Mouse (Mus musculus) hindbrain, embryonic 14.5 days (tissue): Measurements from ENCODE around the gene Dbndd2. TPM values are rescaled to one million over a fixed set of nuclear protein-coding genes. Genes with fewer than 3 reads are reported as not detected.

Experiments used
- ATAC-seq: fragments of 200-750 bp; cut with Nextera tagmentation; 2 replicates; pipeline ENCODE4 v1.8.0; 2017; ENCODE audit warnings: moderate number of reproducible peaks, mild to moderate bottlenecking, moderate TSS enrichment, moderate library complexity; ENCODE audit not compliant: low FRiP score
- DNase-seq: peaks from one replicate; pipeline ENCODE4 v3.0.0-alpha.2; 2015; ENCODE audit warnings: low spot score
- H3K27ac ChIP-seq: fragments of 300-500 bp; sonication (generic); 2 replicates; pipeline ENCODE4 v1.5.1; 2014; ENCODE audit warnings: mild to moderate bottlenecking, moderate library complexity
- H3K27me3 ChIP-seq: fragments of 300-500 bp; sonication (generic); 2 replicates; pipeline ENCODE4 v1.6.1; 2014; ENCODE audit warnings: mild to moderate bottlenecking, low read length, mixed read lengths; ENCODE audit not compliant: control insufficient read depth, insufficient read depth
- H3K36me3 ChIP-seq: fragments of 300-500 bp; sonication (generic); replicated peaks from 2 replicates; pipeline ENCODE4 v1.6.1; 2014; ENCODE audit not compliant: control insufficient read depth, insufficient read depth
- H3K4me1 ChIP-seq: fragments of 300-500 bp; sonication (generic); replicated peaks from 2 replicates; pipeline ENCODE4 v1.6.1; 2014; ENCODE audit warnings: antibody characterized with exemption, low read length, mixed read lengths; ENCODE audit not compliant: control insufficient read depth, insufficient read depth
- H3K4me2 ChIP-seq: fragments of 300-500 bp; sonication (generic); replicated peaks from 2 replicates; pipeline ENCODE4 v1.6.1; 2014; ENCODE audit warnings: mild to moderate bottlenecking, moderate library complexity
- H3K4me3 ChIP-seq: fragments of 300-500 bp; sonication (generic); replicated peaks from 2 replicates; pipeline ENCODE4 v1.5.1; 2014; ENCODE audit warnings: mild to moderate bottlenecking, low read length
- H3K9ac ChIP-seq: fragments of 300-500 bp; sonication (generic); 2 replicates; pipeline ENCODE4 v1.6.1; 2014
- H3K9me3 ChIP-seq: fragments of 300-500 bp; sonication (generic); 2 replicates; pipeline ENCODE4 v1.6.1; 2016; ENCODE audit warnings: low read length; ENCODE audit not compliant: control insufficient read depth
- WGBS: fragments of 180-500 bp; shearing (Covaris S2); extraction: QIAGEN DNeasy Blood & Tissue Kit; methylation state at CpG from one replicate; pipeline ENCODE4 v1.1.7; 2014; 5-methylcytosine and 5-hydroxymethylcytosine counted together
- polyA plus RNA-seq: library from polyadenylated mRNA; unstranded; fragments of >200 nt; fragmentation: Nextera tagmentation; extraction: Ambion mirVana; gene quantifications from 2 replicates; pipeline ENCODE4 v1.2.1, GENCODE M21; 2014

Gene Dbndd2
- polyA plus RNA-seq, 1 experiment from 2014 or later = 13.8 TPM

GRCm38 (mm10) chr2:164494126-164494525, 8.2 kb downstream of the Dbndd2 start:
- H3K9ac ChIP-seq = no peak overlapping the region
- WGBS = 54% methylated on average over 2 of the region's 2 CpGs
- H3K36me3 ChIP-seq = peaks cover 16% of the 10 kb centered on the region; the same call in 1 of the 2 replicates
- H3K4me1 ChIP-seq = peaks cover 17% of the 10 kb centered on the region
- H3K27me3 ChIP-seq = no peaks in the 10 kb centered on the region
- ATAC-seq (no peak), DNase-seq (no peak)
- no peak overlapping the region for H3K27ac ChIP-seq
- H3K9me3 ChIP-seq = no peaks in the 10 kb centered on the region
- H3K4me3 ChIP-seq = no peak overlapping the region
- no peak overlapping the region for H3K4me2 ChIP-seq

GRCm38 (mm10) chr2:164496331-164496730, 10.4 kb downstream of the Dbndd2 start:
- DNase-seq (no peak), ATAC-seq (no peak)
- Histone ChIP-seq H3K4me3 (peak overlapping the region; percentile 83; the same call in 1 of the 2 replicates), H3K36me3 (peaks cover 20% of the 10 kb centered on the region), H3K4me2 (peak overlapping the region; percentile 97), H3K9ac (no peak overlapping the region), H3K4me1 (peaks cover 17% of the 10 kb centered on the region), H3K27ac (no peak overlapping the region), H3K27me3 (no peaks in the 10 kb centered on the region), H3K9me3 (no peaks in the 10 kb centered on the region)
- WGBS = 73% methylated on average over 1 of the region's 1 CpGs

DNA sequence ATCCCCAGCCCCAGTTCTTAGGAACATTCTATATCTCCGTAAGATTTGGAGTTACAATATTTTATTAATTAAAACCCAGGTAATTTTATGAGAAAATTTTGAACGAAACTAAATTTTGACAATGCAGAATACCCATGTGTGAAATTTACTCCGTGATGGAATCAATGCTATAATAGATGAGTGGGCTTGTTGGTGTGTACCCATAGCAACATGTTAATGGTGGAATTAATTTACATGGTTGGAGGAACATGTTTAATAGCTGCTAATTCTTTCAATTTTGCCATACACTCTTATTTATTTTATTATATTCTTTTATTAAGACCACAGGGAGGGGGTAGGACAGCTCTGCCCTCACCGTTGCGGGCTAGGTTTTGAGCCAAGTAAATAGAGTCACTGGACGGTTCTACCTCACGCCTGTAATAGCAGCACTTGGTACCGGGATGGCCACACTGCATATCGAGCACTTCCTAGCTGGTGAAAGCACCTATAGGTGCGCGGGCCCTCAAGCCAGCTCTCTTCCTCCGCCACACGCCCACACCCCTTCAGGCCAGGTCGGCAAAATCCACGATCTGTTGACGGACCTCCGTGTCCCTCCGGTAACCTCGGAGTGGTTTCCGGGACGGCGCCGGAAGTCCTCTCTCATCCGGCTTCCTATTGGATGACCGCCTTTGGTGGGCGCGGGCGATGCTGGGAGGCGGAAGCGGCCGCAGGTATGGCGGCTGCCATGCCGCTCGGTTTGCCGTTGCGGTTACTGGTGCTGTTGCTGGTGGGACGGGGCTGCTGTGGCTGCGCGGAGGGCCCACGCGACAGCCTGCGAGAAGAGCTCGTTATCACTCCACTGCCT, 11.2 kb downstream of the Dbndd2 start, which contains the start of gene Pigt:
Gene Pigt, plus strand, starts transcription at position 674 of the 844 bp plus-strand sequence.
- ATAC-seq = peak; percentile 91
- H3K4me1 ChIP-seq = peaks cover 17% of the 10 kb centered on the region
- peaks cover 27% of the 10 kb centered on the region for H3K36me3 ChIP-seq
- H3K9ac ChIP-seq = peak within 1 kb of the TSS; percentile 75
- peak within 1 kb of the TSS; percentile 83 for H3K4me3 ChIP-seq
- WGBS = 4% methylated on average over 43 of the region's 43 CpGs
- no peaks in the 10 kb centered on the region for H3K9me3 ChIP-seq
- H3K27me3 ChIP-seq = no peaks in the 10 kb centered on the region
- DNase-seq = peak; percentile 88
- peak within 1 kb of the TSS; percentile 82 for H3K27ac ChIP-seq
- peak within 1 kb of the TSS; percentile 97 for H3K4me2 ChIP-seq

DNA sequence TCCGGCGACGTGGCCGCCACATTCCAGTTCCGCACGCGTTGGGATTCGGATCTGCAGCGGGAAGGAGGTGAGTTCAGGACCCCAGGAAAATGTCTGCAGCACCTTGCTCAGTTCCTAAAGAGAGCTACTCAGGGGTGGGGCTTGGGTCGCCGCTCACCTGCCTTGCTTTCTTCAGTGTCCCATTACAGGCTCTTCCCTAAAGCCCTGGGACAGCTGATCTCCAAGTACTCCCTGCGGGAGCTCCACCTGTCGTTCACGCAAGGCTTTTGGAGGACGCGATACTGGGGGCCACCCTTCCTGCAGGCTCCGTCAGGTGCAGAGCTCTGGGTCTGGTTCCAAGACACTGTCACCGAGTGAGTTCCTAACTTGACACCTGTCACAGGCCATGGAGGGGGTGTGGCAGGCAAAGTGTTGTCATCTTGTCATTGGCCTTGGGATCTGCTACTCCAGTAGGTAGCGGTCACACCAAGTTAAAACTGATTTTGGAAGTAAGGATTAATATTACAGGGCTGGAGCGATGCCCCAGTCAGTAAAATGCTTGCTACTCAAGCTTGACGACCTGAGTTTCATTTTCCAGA, 11.9 kb downstream of the Dbndd2 start:
- ATAC-seq (no peak), DNase-seq (no peak)
- Histone ChIP-seq H3K4me1 (peaks cover 17% of the 10 kb centered on the region), H3K4me3 (peak overlapping the region; percentile 83), H3K36me3 (peaks cover 31% of the 10 kb centered on the region), H3K9me3 (no peaks in the 10 kb centered on the region), H3K4me2 (peak overlapping the region; percentile 97), H3K9ac (peak overlapping the region; percentile 75), H3K27ac (peak overlapping the region; percentile 82; the same call in 1 of the 2 replicates), H3K27me3 (no peaks in the 10 kb centered on the region)
- 6% methylated on average over 21 of the region's 21 CpGs for WGBS

GRCm38 (mm10) chr2:164499317-164499716, 13.4 kb downstream of the Dbndd2 start:
- WGBS = 81% methylated on average over 5 of the region's 5 CpGs
- DNase-seq = no peak
- no peak overlapping the region for H3K9ac ChIP-seq
- H3K4me2 ChIP-seq = no peak overlapping the region
- peaks cover 17% of the 10 kb centered on the region for H3K4me1 ChIP-seq
- peaks cover 3% of the 10 kb centered on the region; the same call in 1 of the 2 replicates for H3K9me3 ChIP-seq
- H3K4me3 ChIP-seq = no peak overlapping the region
- no peak for ATAC-seq
- no peaks in the 10 kb centered on the region for H3K27me3 ChIP-seq
- H3K36me3 ChIP-seq = peaks cover 47% of the 10 kb centered on the region
- H3K27ac ChIP-seq = no peak overlapping the region

GRCm38 (mm10) chr2:164500511-164500910, 14.6 kb downstream of the Dbndd2 start:
- no peak for ATAC-seq
- Histone ChIP-seq H3K4me3 (no peak overlapping the region), H3K9me3 (peaks cover 9% of the 10 kb centered on the region; the same call in 1 of the 2 replicates), H3K27me3 (no peaks in the 10 kb centered on the region), H3K4me1 (peaks cover 17% of the 10 kb centered on the region), H3K4me2 (no peak overlapping the region), H3K36me3 (peaks cover 57% of the 10 kb centered on the region), H3K27ac (no peak overlapping the region), H3K9ac (no peak overlapping the region)
- WGBS = 86% methylated on average over 7 of the region's 7 CpGs
- no peak for DNase-seq

DNA sequence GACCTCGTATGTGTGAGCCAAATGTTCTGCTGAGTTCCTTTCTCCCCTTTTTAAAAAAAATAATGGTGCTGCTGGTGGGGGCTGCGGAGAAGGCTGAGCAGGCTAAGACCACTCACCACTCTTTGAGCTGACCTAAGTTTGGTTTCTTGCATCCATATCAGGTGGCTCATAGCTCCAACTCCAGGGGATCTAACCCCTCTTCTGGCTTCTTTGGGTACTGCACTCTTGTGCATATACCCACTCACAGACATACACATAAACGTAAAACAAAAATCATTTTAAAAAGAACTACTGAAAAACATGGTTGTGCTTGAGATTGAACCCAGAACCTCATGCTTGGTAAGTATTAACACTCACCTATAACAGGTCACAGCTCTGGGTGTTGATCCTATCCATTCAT, 19.0 kb downstream of the Dbndd2 start:
- peaks cover 9% of the 10 kb centered on the region; the same call in 1 of the 2 replicates for H3K9me3 ChIP-seq
- H3K4me1 ChIP-seq = no peaks in the 10 kb centered on the region
- DNase-seq = no peak
- H3K27ac ChIP-seq = no peak overlapping the region
- no peak overlapping the region for H3K4me2 ChIP-seq
- no peaks in the 10 kb centered on the region for H3K27me3 ChIP-seq
- no peak overlapping the region for H3K4me3 ChIP-seq
- H3K36me3 ChIP-seq = peaks cover 66% of the 10 kb centered on the region
- no peak overlapping the region for H3K9ac ChIP-seq
- no peak for ATAC-seq
- 97% methylated on average over 3 of the region's 3 CpGs for WGBS

DNA sequence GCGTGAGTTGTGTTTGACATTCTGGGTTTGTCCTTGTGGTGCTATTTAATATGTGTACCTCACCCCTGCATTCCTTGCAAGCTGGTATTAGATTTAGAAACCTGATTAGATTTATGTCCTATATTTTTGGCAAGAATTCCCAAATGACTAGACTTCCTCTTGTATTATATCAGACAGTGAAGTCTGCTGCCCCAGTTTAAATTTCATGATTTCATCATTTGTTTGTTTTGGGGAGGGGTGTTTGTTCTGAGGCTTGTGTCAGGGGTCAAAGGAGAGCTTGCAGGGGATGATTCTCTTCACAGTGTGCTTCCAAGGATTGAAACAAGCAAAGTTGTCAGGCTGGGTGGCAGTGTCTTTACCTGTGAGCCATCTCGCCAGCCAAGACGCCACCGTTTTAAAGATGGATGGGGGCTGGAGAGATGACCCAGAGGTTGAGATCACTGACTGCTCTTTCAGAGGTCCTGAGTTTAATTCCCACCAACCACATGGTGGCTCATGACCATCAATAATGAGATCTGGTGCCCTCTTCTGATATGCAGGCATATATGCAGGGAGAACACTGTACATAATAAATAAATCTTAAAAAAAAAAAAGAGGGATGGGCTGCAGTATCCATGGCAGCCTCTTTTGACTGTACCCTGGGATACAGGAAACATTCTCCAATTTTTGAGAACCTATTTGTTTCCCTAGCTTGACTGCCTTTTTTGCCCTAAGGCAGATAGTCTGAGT, 19.9 kb downstream of the Dbndd2 start:
- ATAC-seq (no peak), DNase-seq (no peak)
- Histone ChIP-seq H3K9ac (no peak overlapping the region), H3K9me3 (peaks cover 9% of the 10 kb centered on the region; the same call in 1 of the 2 replicates), H3K4me2 (no peak overlapping the region), H3K36me3 (peaks cover 58% of the 10 kb centered on the region), H3K27ac (no peak overlapping the region), H3K4me1 (no peaks in the 10 kb centered on the region), H3K27me3 (no peaks in the 10 kb centered on the region), H3K4me3 (no peak overlapping the region)
- WGBS = 90% methylated on average over 4 of the region's 4 CpGs

GRCm38 (mm10) chr2:164507811-164508210, 21.9 kb downstream of the Dbndd2 start:
- Histone ChIP-seq H3K9me3 (peaks cover 9% of the 10 kb centered on the region; the same call in 1 of the 2 replicates), H3K36me3 (peaks cover 38% of the 10 kb centered on the region), H3K9ac (no peak overlapping the region), H3K4me3 (no peak overlapping the region), H3K27ac (no peak overlapping the region), H3K4me2 (no peak overlapping the region), H3K27me3 (no peaks in the 10 kb centered on the region), H3K4me1 (no peaks in the 10 kb centered on the region)
- WGBS = 86% methylated on average over 19 of the region's 19 CpGs
- ATAC-seq (no peak), DNase-seq (no peak)
